Mouse (Mus musculus): ENCODE data around the gene Pnpla3.
"Not testable (repeated sequence)": the region's sequence is repeated elsewhere in the genome, so short reads cannot be mapped to it uniquely, and the experiment has no call there.

Pnpla3 gene

DNA sequence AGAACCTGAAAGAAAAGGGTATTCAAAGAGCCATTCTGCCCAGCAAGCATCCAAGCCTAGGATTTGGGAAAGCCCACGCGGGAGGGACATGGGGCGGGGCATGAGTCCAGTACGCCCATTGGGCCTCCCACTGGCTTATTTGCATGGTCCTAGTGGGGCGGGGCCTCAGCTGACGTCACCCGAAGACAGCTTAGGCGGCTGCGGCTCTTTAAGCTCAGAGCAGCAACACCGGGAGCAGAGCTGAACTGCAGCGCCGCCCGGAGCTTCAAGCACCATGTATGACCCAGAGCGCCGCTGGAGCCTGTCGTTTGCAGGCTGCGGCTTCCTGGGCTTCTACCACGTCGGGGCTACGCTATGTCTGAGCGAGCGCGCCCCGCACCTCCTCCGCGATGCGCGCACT is at the start of gene Pnpla3:
Gene Pnpla3 (plus strand): TSS at position 238 of the 400 bp plus-strand sequence.
- DNase-seq (ENCODE audit: low spot score in 2 of 2): peak; percentile 70 to 75

- no peak for DNase-seq (ENCODE audit: low spot score in 2 of 2)
Measured at GRCm38 (mm10) chr15:84120612-84121011, 47.0 kb upstream of the Pnpla3 start.

- no peak for DNase-seq (ENCODE audit: low spot score in 2 of 2)
Measured at GRCm38 (mm10) chr15:84121036-84121435, 46.6 kb upstream of the Pnpla3 start.

DNA sequence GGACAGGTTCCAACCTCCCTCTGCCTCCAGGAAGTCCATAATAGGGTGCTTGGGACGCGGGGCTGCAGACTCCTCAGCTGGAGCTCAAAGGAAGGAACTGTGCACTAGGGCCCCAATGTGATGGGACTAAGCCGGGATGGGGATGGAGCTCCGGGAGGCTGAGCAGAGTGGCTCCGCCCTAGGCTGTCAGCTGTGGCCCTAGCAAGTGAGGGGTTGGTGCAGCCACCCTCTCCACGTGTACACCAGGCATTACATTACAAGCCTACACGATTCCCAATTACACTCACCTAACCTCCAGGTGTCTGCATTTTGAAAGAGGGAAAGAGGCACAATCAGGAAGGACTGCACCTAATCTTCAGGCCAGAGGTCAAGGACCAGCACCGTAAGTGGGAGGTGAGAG is 44.6 kb upstream of the Pnpla3 start, which contains the start of gene Pnpla5:
Gene Pnpla5 (minus strand): TSS at position 101 of the 400 bp plus-strand sequence.
- DNase-seq (ENCODE audit: low spot score in 2 of 2): no peak

DNA sequence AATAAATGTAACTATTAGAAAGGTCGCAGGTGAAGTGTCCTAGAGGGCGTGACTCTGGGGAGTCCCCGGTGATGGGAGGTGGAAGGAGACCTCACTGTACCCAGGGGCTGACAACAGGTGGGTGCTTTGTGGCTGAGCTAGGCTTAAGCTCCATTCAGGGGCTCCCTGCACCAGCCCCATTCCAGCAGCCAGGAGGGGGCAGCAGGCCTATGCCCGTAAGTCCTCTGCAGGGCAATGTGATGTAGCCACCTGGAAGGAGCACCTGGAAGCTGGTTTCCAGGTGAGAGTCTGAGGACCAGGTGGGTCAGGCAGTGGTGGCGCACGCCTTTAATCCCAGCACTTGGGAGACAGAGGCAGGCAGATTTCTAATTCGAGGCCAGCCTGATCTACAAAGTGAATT is 43.6 kb upstream of the Pnpla3 start:
- DNase-seq (ENCODE audit: low spot score in 2 of 2): no peak

DNA sequence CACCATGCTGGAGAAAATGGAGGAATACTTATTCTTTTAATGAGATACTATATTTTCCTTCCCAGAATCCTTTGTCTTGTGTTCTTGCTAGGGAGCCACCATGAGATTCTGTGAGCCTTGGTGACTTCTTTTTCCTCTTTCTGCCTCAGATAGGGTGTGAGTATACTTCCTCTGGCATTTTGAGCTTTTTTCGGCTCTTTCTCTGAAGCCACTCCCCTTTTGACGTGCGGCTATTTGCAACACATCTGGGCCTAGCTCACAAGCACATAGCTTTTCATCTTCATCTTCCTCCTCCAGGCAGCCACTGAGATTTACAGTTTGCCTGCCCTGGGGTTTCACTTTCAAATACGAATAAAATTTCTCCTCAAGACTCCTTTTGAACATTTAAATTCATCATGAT is 41.2 kb upstream of the Pnpla3 start:
- DNase-seq (ENCODE audit: low spot score in 2 of 2): no peak

DNA sequence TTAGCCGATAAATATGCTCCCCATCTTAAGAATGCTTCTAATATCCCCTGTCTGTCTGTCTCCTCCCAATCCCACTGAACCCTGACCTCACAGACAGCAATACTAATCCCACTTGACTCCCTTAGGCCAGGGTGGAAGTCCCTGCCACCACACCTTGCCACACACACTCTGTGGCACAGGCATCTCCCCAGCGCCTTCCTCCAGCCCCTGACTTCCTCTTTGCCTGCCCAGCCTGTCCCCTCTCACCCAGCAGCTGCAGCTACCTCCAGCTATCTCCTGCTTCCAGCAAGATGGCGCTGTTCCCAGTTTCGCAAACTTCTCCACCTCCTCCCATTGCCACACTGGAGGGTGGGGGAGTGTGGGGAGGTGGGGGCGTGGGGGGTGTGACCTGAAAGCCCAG is 40.8 kb upstream of the Pnpla3 start:
- DNase-seq (ENCODE audit: low spot score in 2 of 2): no peak

- DNase-seq (ENCODE audit: low spot score in 2 of 2): no peak
Measured at GRCm38 (mm10) chr15:84131096-84131786, 36.4 kb upstream of the Pnpla3 start.

DNA sequence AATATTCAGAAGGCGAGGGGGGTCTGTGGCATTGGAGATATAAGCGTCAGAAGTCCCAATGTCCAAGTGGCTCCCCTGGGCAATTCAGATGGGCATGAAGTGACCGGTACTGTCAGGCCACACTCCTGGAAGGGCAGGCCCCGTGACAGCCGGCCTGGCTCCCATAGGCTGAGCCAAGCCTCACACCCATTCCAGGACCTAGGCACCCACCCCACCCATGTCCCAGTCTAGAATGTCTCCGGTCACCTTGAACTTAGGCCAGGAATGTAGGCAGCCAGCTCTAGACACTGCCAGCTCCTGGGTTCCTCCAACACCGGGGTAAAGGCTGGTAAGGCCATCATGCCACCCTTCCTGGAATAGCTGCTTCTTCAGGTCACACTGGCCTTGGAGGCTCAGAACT is 35.7 kb upstream of the Pnpla3 start:
- no peak for DNase-seq (ENCODE audit: low spot score in 2 of 2)

- DNase-seq (ENCODE audit: low spot score in 2 of 2): no peak
Measured at GRCm38 (mm10) chr15:84133440-84133839, 34.2 kb upstream of the Pnpla3 start.

DNA sequence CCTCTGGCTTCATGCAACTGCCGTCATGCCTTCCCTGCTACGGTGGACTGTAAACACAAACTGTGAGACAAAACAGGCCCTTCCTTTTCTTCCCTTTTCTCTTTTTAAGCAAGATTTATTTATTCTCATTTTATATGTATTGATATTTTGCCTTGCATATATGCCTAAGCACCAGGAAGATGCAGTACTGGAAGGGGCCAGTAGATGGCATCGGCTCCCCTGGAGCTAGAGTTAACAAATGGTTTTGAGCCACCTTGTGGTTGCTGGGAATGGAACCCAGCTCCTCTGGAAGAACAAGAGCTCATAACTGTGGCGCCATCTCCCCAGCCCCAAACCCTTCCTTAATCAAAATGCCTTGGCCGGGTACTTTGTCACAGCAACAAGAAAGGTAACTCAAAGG is 32.2 kb upstream of the Pnpla3 start:
- DNase-seq (ENCODE audit: low spot score in 2 of 2): peak in 1 of 2 experiments; percentile 74

- no peak for DNase-seq (ENCODE audit: low spot score in 2 of 2)
Measured at GRCm38 (mm10) chr15:84136473-84137415, 30.9 kb upstream of the Pnpla3 start.

- DNase-seq (ENCODE audit: low spot score in 2 of 2): no peak
Measured at GRCm38 (mm10) chr15:84139592-84140005, 28.0 kb upstream of the Pnpla3 start.

DNA sequence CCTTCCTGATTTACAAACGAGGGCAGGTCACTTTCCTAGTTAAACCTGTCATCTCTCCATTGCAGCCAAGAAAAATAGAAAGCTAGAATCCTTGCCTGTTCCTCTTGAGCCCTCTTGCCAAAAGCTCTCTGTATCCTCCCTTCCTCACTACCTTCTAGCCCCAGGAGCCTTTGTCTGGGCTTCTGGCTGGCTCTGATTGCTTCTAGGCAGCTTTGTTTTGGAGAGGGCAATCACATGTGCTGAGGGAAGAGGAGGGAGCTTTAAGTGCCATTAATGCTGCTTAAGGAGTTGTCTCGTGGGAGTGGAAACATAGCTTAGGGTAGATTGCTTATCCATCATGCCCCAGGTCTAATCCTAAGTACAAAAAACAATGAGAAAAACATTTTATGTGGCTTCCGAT is 27.5 kb upstream of the Pnpla3 start:
- no peak for DNase-seq (ENCODE audit: low spot score in 2 of 2)

- DNase-seq (ENCODE audit: low spot score in 2 of 2): no peak
Measured at GRCm38 (mm10) chr15:84140929-84141328, 26.7 kb upstream of the Pnpla3 start.

DNA sequence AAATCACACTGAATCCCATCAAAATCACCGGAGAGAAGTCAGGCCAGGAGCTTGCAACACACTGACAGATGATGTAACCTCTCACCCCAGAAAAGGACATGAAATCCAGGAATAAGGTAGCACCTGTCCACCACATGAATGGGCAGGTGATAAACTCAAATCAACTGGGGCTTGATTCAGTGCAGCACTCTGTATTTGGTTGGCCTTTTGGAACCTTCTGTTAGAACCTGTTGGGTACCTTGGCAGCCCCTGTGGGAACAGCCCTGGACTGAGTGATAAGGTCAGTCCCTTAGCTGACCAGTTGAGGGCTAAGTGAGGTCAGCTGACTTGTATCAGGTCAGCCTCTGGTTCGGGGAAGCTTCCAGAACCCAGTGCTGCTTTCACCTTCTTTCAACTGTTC is 11.5 kb upstream of the Pnpla3 start:
- DNase-seq (ENCODE audit: low spot score in 2 of 2): no peak

GRCm38 (mm10) chr15:84157530-84157929 is 10.1 kb upstream of the Pnpla3 start:
- DNase-seq (ENCODE audit: low spot score in 2 of 2): not testable (repeated sequence)

- DNase-seq (ENCODE audit: low spot score in 2 of 2): no peak
Measured at GRCm38 (mm10) chr15:84161871-84162270, 5.8 kb upstream of the Pnpla3 start.

DNA sequence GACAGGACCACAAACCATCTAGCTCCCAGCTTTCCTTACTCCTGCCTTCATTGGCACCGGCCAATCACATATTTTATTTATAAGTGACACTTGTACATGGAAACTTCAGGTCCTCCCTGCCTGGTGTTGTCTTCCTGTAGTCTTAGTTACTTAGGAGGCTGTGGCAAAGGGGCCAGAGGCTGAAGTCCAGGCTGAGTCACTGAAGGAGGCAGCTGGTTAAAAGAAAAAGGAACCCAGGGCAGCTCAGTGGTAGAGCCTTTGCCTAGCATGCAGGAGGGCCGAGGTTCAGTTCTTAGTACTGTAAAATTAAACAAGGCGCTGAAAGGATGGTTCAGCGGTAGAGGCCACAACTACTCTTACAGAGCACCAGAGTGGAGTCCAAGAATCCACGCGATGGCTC is 819 bp upstream of the Pnpla3 start:
- no peak for DNase-seq (ENCODE audit: low spot score in 2 of 2)

DNA sequence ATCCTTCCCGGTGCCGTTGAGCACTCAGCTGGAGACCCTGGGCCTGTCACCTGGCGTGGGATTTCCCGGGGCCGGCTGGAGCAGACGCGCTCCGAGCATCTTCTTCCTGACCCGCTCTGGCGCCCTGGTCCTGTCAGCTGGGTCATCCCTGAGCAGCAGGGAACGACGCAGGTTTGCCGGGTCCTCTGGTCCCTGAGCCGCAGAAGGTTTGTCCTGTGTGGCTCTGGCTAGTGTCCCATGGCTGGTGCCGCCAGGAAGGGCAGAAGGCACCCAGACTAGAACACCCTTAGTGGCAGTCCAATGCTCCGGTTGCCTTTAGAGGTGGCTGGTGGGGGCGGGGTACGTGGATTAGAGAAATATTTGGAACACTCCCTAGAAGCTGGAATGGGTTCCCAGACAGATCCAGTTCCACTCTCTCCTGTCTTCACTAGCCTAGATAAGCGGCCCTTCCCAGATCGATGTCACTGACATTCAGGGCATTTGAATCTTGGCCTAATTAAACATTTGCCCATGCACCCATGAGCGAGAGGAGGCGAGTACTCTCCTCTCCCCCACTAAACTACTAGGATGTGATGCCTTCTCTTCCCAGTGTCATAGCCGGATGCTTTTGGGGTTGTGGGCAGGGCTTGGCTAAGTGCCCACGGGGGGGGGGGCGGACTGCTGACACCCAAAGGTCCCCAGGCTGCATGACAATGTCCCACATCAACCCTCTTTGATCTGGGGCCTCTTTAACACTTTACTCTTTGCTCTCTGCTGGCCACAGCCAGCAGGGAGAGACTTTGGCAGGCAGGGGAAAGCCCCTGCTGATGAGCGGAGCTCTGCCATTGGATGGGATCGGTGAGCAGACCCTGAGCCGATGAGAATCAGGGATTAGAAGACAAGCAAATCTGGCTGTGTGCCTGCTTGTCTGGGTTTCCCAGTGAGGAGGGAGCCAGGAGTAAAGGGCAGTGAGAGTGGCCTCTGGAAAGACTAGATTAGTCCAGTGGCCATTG is 829 bp downstream of the Pnpla3 start:
- no peak for DNase-seq (ENCODE audit: low spot score in 2 of 2)

DNA sequence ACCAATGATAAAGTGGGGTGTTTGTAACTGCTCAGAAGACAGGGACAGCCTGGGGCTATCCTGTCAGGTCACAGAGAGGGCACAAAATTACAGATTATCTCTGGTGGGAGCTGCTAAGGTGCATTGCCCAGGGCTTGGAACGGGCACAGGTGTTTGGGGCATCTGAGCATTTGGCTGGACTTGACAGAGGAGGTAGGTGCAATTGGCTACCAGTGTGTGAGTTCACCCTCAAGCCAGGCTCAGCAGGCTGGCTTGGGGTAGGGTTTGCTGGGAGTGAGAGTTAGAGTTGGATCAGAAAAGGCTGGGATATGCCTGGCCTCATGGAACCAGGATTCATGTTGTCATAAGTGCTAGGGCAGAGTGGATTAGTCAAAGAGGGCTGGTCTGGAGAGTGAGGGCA is 1.9 kb downstream of the Pnpla3 start:
- no peak for DNase-seq (ENCODE audit: low spot score in 2 of 2)

- DNase-seq (ENCODE audit: low spot score in 2 of 2): no peak
Measured at GRCm38 (mm10) chr15:84171166-84171565, 3.5 kb downstream of the Pnpla3 start.
